Mouse (Mus musculus): ENCODE results near the gene Raver2. TPM values are rescaled to one million over a fixed set of nuclear protein-coding genes. Genes with fewer than 3 reads are reported as not detected.

The Raver2 gene
- total RNA-seq, 2 experiments from 2014 or later = 4.2 to 4.4 TPM

Other genes with a start within 250 kb of the Raver2 start
- gene Gm10577, start 48.3 kb upstream of the Raver2 start, total RNA-seq (2021) = not detected
- 100 to 1,000 TPM; 111 to 141 TPM for gene Jak1, start 196.3 kb downstream of the Raver2 start, total RNA-seq (2021)